Mouse (Mus musculus) heart, embryonic 13.5 days (tissue): Measurements from ENCODE around the gene Sirt2. TPM values are rescaled to one million over a fixed set of nuclear protein-coding genes. Genes with fewer than 3 reads are reported as not detected.

Experiments
- ATAC-seq: fragments of 200-750 bp; cut with Nextera tagmentation; 2 replicates; pipeline ENCODE4 v1.8.0; 2017; ENCODE audit warnings: moderate TSS enrichment; ENCODE audit not compliant: insufficient number of reproducible peaks, low FRiP score, low TSS enrichment; ENCODE audit errors: extremely low read depth
- H3K27ac ChIP-seq: fragments of 300-500 bp; sonication (generic); replicated peaks from 2 replicates; pipeline ENCODE4 v1.5.1; 2015; ENCODE audit warnings: moderate library complexity, mild to moderate bottlenecking, inconsistent platforms
- H3K27me3 ChIP-seq: fragments of 300-500 bp; sonication (generic); replicated peaks from 2 replicates; pipeline ENCODE4 v1.6.1; 2015; ENCODE audit warnings: mild to moderate bottlenecking, inconsistent platforms
- H3K36me3 ChIP-seq: fragments of 300-500 bp; sonication (generic); 2 replicates; pipeline ENCODE4 v1.6.1; 2015; ENCODE audit warnings: mild to moderate bottlenecking, inconsistent platforms
- H3K4me1 ChIP-seq: fragments of 300-500 bp; sonication (generic); 2 replicates; pipeline ENCODE4 v1.6.1; 2015; ENCODE audit warnings: inconsistent platforms
- H3K4me2 ChIP-seq: fragments of 300-500 bp; sonication (generic); 2 replicates; pipeline ENCODE4 v1.6.1; 2015; ENCODE audit warnings: inconsistent platforms, mild to moderate bottlenecking, moderate library complexity
- H3K4me3 ChIP-seq: fragments of 300-500 bp; sonication (generic); 2 replicates; pipeline ENCODE4 v1.5.1; 2015; ENCODE audit warnings: moderate library complexity, mild to moderate bottlenecking, inconsistent platforms
- H3K9ac ChIP-seq: fragments of 300-500 bp; sonication (generic); 2 replicates; pipeline ENCODE4 v1.6.1; 2015; ENCODE audit warnings: inconsistent platforms, mild to moderate bottlenecking, moderate library complexity
- H3K9me3 ChIP-seq: fragments of 300-500 bp; sonication (generic); 2 replicates; pipeline ENCODE4 v1.6.1; 2016; ENCODE audit warnings: inconsistent platforms
- WGBS: fragments of 180-500 bp; shearing (Covaris S2); methylation state at CpG from one replicate; pipeline ENCODE4 v1.1.7; 2015; ENCODE audit warnings: mixed read lengths; 5-methylcytosine and 5-hydroxymethylcytosine counted together
- polyA plus RNA-seq: library from polyadenylated mRNA; unstranded; fragments of >200 nt; fragmentation: Nextera tagmentation; extraction: Ambion mirVana; gene quantifications from 2 replicates; pipeline ENCODE4 v1.2.1, GENCODE M21; 2015

Sirt2 gene
- polyA plus RNA-seq, 1 experiment from 2014 or later = 48.9 TPM

- Histone ChIP-seq H3K27ac (peak overlapping the region; percentile 100), H3K27me3 (no peaks in the 10 kb centered on the region), H3K9ac (peak overlapping the region; percentile 99), H3K4me3 (peak overlapping the region; percentile 86), H3K36me3 (peaks cover 38% of the 10 kb centered on the region), H3K4me1 (peaks cover 48% of the 10 kb centered on the region), H3K4me2 (peak overlapping the region; percentile 99), H3K9me3 (no peaks in the 10 kb centered on the region)
- under 1% methylated on average over 66 of the region's 70 CpGs for WGBS
- ATAC-seq = peak; percentile 83
Observed at GRCm38 (mm10) chr7:28810107-28811066, 43.9 kb downstream of the Sirt2 start.

- under 1% methylated on average over 40 of the region's 40 CpGs for WGBS
- Histone ChIP-seq H3K9me3 (no peaks in the 10 kb centered on the region), H3K36me3 (peaks cover 46% of the 10 kb centered on the region), H3K4me2 (peak overlapping the region; percentile 99), H3K4me1 (peaks cover 57% of the 10 kb centered on the region), H3K27ac (peak overlapping the region; percentile 99), H3K9ac (peak overlapping the region; percentile 99), H3K27me3 (no peaks in the 10 kb centered on the region), H3K4me3 (peak overlapping the region; percentile 86)
- peak; percentile 65 for ATAC-seq
Observed at GRCm38 (mm10) chr7:28811228-28811627, 44.7 kb downstream of the Sirt2 start.

- 3% methylated on average over 7 of the region's 7 CpGs for WGBS
- Histone ChIP-seq H3K36me3 (peaks cover 52% of the 10 kb centered on the region), H3K27ac (peak overlapping the region; percentile 99), H3K4me1 (peaks cover 61% of the 10 kb centered on the region), H3K27me3 (no peaks in the 10 kb centered on the region), H3K4me2 (peak overlapping the region; percentile 99), H3K4me3 (peak overlapping the region; percentile 86), H3K9me3 (no peaks in the 10 kb centered on the region), H3K9ac (peak overlapping the region; percentile 99)
- ATAC-seq = no peak
Observed at GRCm38 (mm10) chr7:28811640-28812275, 45.2 kb downstream of the Sirt2 start.

GRCm38 (mm10) chr7:28812436-28812835 is 45.9 kb downstream of the Sirt2 start:
- Histone ChIP-seq H3K9me3 (no peaks in the 10 kb centered on the region), H3K36me3 (peaks cover 58% of the 10 kb centered on the region), H3K27ac (peak overlapping the region; percentile 99), H3K27me3 (no peaks in the 10 kb centered on the region), H3K4me3 (peak overlapping the region; percentile 86), H3K9ac (peak overlapping the region; percentile 99), H3K4me2 (peak overlapping the region; percentile 99), H3K4me1 (peaks cover 65% of the 10 kb centered on the region)
- WGBS = 46% methylated on average over 4 of the region's 4 CpGs
- ATAC-seq = no peak

GRCm38 (mm10) chr7:28812949-28813348 is 46.4 kb downstream of the Sirt2 start:
- H3K9me3 ChIP-seq = no peaks in the 10 kb centered on the region
- peaks cover 63% of the 10 kb centered on the region for H3K36me3 ChIP-seq
- peak overlapping the region; percentile 99 for H3K9ac ChIP-seq
- WGBS = 52% methylated on average over 5 of the region's 5 CpGs
- peak overlapping the region; percentile 86 for H3K4me3 ChIP-seq
- peak overlapping the region; percentile 99 for H3K4me2 ChIP-seq
- no peak for ATAC-seq
- peak overlapping the region; percentile 99 for H3K27ac ChIP-seq
- peaks cover 66% of the 10 kb centered on the region for H3K4me1 ChIP-seq
- H3K27me3 ChIP-seq = no peaks in the 10 kb centered on the region

- Histone ChIP-seq H3K27ac (peak overlapping the region; percentile 4; the same call in 1 of the 2 replicates), H3K36me3 (peaks cover 79% of the 10 kb centered on the region), H3K4me1 (peaks cover 75% of the 10 kb centered on the region), H3K9ac (peak overlapping the region; percentile 99), H3K4me3 (no peak overlapping the region), H3K4me2 (no peak overlapping the region), H3K27me3 (no peaks in the 10 kb centered on the region), H3K9me3 (no peaks in the 10 kb centered on the region)
- ATAC-seq = no peak
- WGBS = 58% methylated on average over 5 of the region's 5 CpGs
Observed at GRCm38 (mm10) chr7:28814306-28815034, 47.9 kb downstream of the Sirt2 start.

- ATAC-seq = no peak
- no peak overlapping the region; the same call in 1 of the 2 replicates for H3K4me2 ChIP-seq
- H3K27me3 ChIP-seq = no peaks in the 10 kb centered on the region
- H3K36me3 ChIP-seq = peaks cover 86% of the 10 kb centered on the region
- H3K4me1 ChIP-seq = peaks cover 83% of the 10 kb centered on the region
- H3K9me3 ChIP-seq = no peaks in the 10 kb centered on the region
- 88% methylated on average over 9 of the region's 9 CpGs for WGBS
- H3K27ac ChIP-seq = peak overlapping the region; percentile 4
- H3K9ac ChIP-seq = peak overlapping the region; percentile 52; the same call in 1 of the 2 replicates
- H3K4me3 ChIP-seq = no peak overlapping the region
Observed at GRCm38 (mm10) chr7:28815230-28815629, 48.7 kb downstream of the Sirt2 start.

- H3K4me3 ChIP-seq = no peak overlapping the region
- H3K27me3 ChIP-seq = no peaks in the 10 kb centered on the region
- peak overlapping the region; percentile 47; the same call in 1 of the 2 replicates for H3K9ac ChIP-seq
- no peak overlapping the region for H3K4me2 ChIP-seq
- no peak for ATAC-seq
- 80% methylated on average over 9 of the region's 9 CpGs for WGBS
- H3K36me3 ChIP-seq = peaks cover 96% of the 10 kb centered on the region
- H3K27ac ChIP-seq = peak overlapping the region; percentile 4; the same call in 1 of the 2 replicates
- no peaks in the 10 kb centered on the region for H3K9me3 ChIP-seq
- H3K4me1 ChIP-seq = peaks cover 93% of the 10 kb centered on the region
Observed at GRCm38 (mm10) chr7:28816201-28816600, 49.7 kb downstream of the Sirt2 start.

GRCm38 (mm10) chr7:28816920-28817319 is 50.4 kb downstream of the Sirt2 start:
- Histone ChIP-seq H3K4me1 (peaks cover 96% of the 10 kb centered on the region), H3K9ac (peak overlapping the region; percentile 56)

GRCm38 (mm10) chr7:28817524-28817923 is 51.0 kb downstream of the Sirt2 start:
- H3K4me1 ChIP-seq = peaks cover 90% of the 10 kb centered on the region

More at GRCm38 (mm10) chr7:28816920-28817319, 50.4 kb downstream of the Sirt2 start:
- Histone ChIP-seq H3K4me2 (no peak overlapping the region), H3K36me3 (peaks cover 100% of the 10 kb centered on the region), H3K4me3 (no peak overlapping the region), H3K27me3 (no peaks in the 10 kb centered on the region), H3K9me3 (no peaks in the 10 kb centered on the region), H3K27ac (no peak overlapping the region)
- ATAC-seq = no peak
- WGBS = 92% methylated on average over 10 of the region's 10 CpGs

More at GRCm38 (mm10) chr7:28817524-28817923, 51.0 kb downstream of the Sirt2 start:
- peaks cover 100% of the 10 kb centered on the region for H3K36me3 ChIP-seq
- 0 out of 2 replicates have a peak overlapping the region, but pooled peaks have one; percentile 6 for H3K4me3 ChIP-seq
- H3K4me2 ChIP-seq = peak overlapping the region; percentile 20; the same call in 1 of the 2 replicates
- no peak overlapping the region; the same call in 1 of the 2 replicates for H3K27ac ChIP-seq
- ATAC-seq = no peak
- H3K9ac ChIP-seq = peak overlapping the region; percentile 56
- H3K9me3 ChIP-seq = no peaks in the 10 kb centered on the region
- WGBS = 50% methylated on average over 6 of the region's 6 CpGs
- H3K27me3 ChIP-seq = no peaks in the 10 kb centered on the region
